12 mouse cellular contexts compared by ENCODE assay signal in the genomic region with DNA sequence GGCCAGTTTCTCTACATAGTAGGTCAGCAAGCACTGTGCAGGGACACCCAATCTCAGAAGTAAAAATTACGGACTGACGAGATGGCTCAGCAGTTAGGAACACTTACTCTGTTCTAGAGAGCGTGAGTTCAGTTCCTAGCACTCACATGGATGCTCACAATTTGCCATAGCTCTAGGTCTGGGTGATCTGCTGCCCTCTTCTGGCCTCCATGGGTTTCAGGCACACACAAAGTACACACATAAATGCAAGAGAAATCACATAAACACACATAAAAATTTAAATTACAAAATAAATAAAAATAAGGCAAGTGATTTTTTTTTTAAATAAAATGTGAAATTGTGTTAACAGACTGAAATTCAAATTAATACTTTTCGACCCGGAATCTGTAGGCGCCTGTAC.
DNase-seq lines count a peak whose midpoint lies in the region; ATAC-seq and TF ChIP-seq lines count a peak whose summit lies in the region.
"Had no signal": no experiment of that assay in that cellular context is flagged by ENCODE, and none has a peak within 500 bp of the region (broad histone marks: within the 10 kb centered on the region; RNA-seq: fewer than 3 reads in every experiment).

No protein-coding gene starts in this region.

- 98% methylated on average over 6 of the region's 6 CpGs for WGBS in forebrain, postnatal 0 days
- 98% methylated on average over 6 of the region's 6 CpGs for WGBS in forebrain, embryonic 11.5 days
- 97% methylated on average over 6 of the region's 6 CpGs for WGBS in lung, embryonic 14.5 days

- TF ChIP-seq POLR2A in MEL (IDR thresholded peaks at IDR 0.05; ENCODE audit: control insufficient read depth in 1 of 2, insufficient read depth in 1 of 2, low read depth in 1 of 2, low read length in 2 of 2, poor library complexity in 1 of 2), result no peak

- H3K27ac ChIP-seq in forebrain, postnatal 0 days (ENCODE audit: low read depth, low read length), result no peak overlapping the region
- H3K27ac ChIP-seq in forebrain, embryonic 11.5 days (ENCODE audit: low read depth, low read length), result no peak overlapping the region
- no peak overlapping the region for H3K27ac ChIP-seq in lung, embryonic 14.5 days (ENCODE audit: low read depth)
- no peak overlapping the region for H3K27ac ChIP-seq in MEL (ENCODE audit: control insufficient read depth, low read depth, low read length)
- H3K27ac ChIP-seq: limb, embryonic 15.5 days had no signal

- TF ChIP-seq RAD21 in MEL (IDR thresholded peaks at IDR 0.05; ENCODE audit: low read depth, low read length), result peak; percentile 25

- no peak for TF ChIP-seq EP300 in MEL (IDR thresholded peaks at IDR 0.05; ENCODE audit: low read depth in 1 of 2, low read length in 2 of 2)

- TF ChIP-seq CTCF in forebrain, postnatal 0 days (IDR thresholded peaks at IDR 0.05; ENCODE audit: low read depth), result peak; percentile 36
- 0 out of 2 replicates have a peak, but pooled peaks have one; percentile 34 for TF ChIP-seq CTCF in lung, embryonic 14.5 days (IDR thresholded peaks at IDR 0.05; ENCODE audit: low read depth)
- peak; percentile 41 to 60 (median 51) for TF ChIP-seq CTCF in MEL (IDR thresholded peaks at IDR 0.05 in 2 of 3, conservative IDR thresholded peaks at IDR 0.05 in 1 of 3; ENCODE audit: control insufficient read depth in 1 of 3, insufficient read depth in 1 of 3, low read depth in 2 of 3, low read length in 3 of 3, poor library complexity in 1 of 3, severe bottlenecking in 1 of 3)

- H3K36me3 ChIP-seq in forebrain, postnatal 0 days (ENCODE audit: insufficient read depth), result peaks cover 44% of the 10 kb centered on the region
- peaks cover 14% of the 10 kb centered on the region; the same call in 1 of the 2 replicates for H3K36me3 ChIP-seq in forebrain, embryonic 11.5 days (ENCODE audit: control insufficient read depth, insufficient read depth, low read length)
- peaks cover 58% of the 10 kb centered on the region for H3K36me3 ChIP-seq in lung, embryonic 14.5 days (ENCODE audit: insufficient read depth)
- no peaks in the 10 kb centered on the region; a peak in 1 of 4 replicates for H3K36me3 ChIP-seq in MEL (ENCODE audit: control insufficient read depth in 1 of 2, insufficient read depth in 2 of 2, low read length in 2 of 2)

- H3K4me3 ChIP-seq in forebrain, postnatal 0 days (ENCODE audit: low read depth, low read length), result no peak overlapping the region
- no peak overlapping the region for H3K4me3 ChIP-seq in forebrain, embryonic 11.5 days (ENCODE audit: low read depth, low read length)
- no peak overlapping the region for H3K4me3 ChIP-seq in lung, embryonic 14.5 days (ENCODE audit: low read depth, low read length)
- H3K4me3 ChIP-seq in MEL (ENCODE audit: control insufficient read depth in 1 of 2, insufficient read depth in 1 of 2, low read depth in 2 of 2, low read length in 2 of 2), result no peak overlapping the region
- H3K4me3 ChIP-seq: erythroblast, embryonic 14.5 days; limb, embryonic 15.5 days had no signal

- ATAC-seq in forebrain, postnatal 0 days, result no peak
- ATAC-seq in forebrain, embryonic 11.5 days (replicated peaks; ENCODE audit: low FRiP score), result no peak
- ATAC-seq in lung, embryonic 14.5 days (ENCODE audit: insufficient read depth), result no peak
- peak; percentile 71 for ATAC-seq in megakaryocyte progenitor cell, adult 5-6 weeks (replicated peaks; ENCODE audit: poor library complexity)

- DNase-seq in forebrain, postnatal 0 days, result no peak
- DNase-seq in forebrain, embryonic 11.5 days (ENCODE audit: low spot score), result no peak
- DNase-seq in lung, embryonic 14.5 days, result no peak
- DNase-seq in lung, postnatal 10 days, result no peak
- DNase-seq in MEL (ENCODE audit: low read depth, low spot score), result peak; percentile 57
- DNase-seq in adipocyte (ENCODE audit: low spot score), result no peak
- no peak for DNase-seq in adrenal gland, postnatal 36 days
- DNase-seq: cerebellum, postnatal 36 days; kidney, adult 8-10 months had no signal

- no peak overlapping the region for H3K4me2 ChIP-seq in forebrain, postnatal 0 days (ENCODE audit: low read depth)
- no peak overlapping the region for H3K4me2 ChIP-seq in forebrain, embryonic 11.5 days (ENCODE audit: low read depth, low read length, severe bottlenecking)
- H3K4me2 ChIP-seq in lung, embryonic 14.5 days, result no peak overlapping the region
- H3K4me2 ChIP-seq: limb, embryonic 15.5 days had no signal

- no peak overlapping the region for H3K9ac ChIP-seq in forebrain, postnatal 0 days
- H3K9ac ChIP-seq in forebrain, embryonic 11.5 days (ENCODE audit: low read length), result no peak overlapping the region
- no peak overlapping the region for H3K9ac ChIP-seq in lung, embryonic 14.5 days
- H3K9ac ChIP-seq in MEL (ENCODE audit: control insufficient read depth, low read depth, low read length, poor library complexity, severe bottlenecking), result no peak overlapping the region
- H3K9ac ChIP-seq: limb, embryonic 15.5 days had no signal

- H3K27me3 ChIP-seq in forebrain, postnatal 0 days (ENCODE audit: insufficient read depth, low read length), result no peaks in the 10 kb centered on the region
- no peaks in the 10 kb centered on the region for H3K27me3 ChIP-seq in forebrain, embryonic 11.5 days (ENCODE audit: control insufficient read depth, insufficient read depth, low read length)
- H3K27me3 ChIP-seq in lung, embryonic 14.5 days (ENCODE audit: insufficient read depth, low read length), result no peaks in the 10 kb centered on the region
- H3K27me3 ChIP-seq in MEL (ENCODE audit: control insufficient read depth in 1 of 2, insufficient read depth in 2 of 2, low read length in 2 of 2), result no peaks in the 10 kb centered on the region
- H3K27me3 ChIP-seq: limb, embryonic 15.5 days had no signal

- no peaks in the 10 kb centered on the region for H3K79me2 ChIP-seq in MEL (ENCODE audit: control insufficient read depth, insufficient read depth, low read length, poor library complexity)

- no peaks in the 10 kb centered on the region for H3K4me1 ChIP-seq in forebrain, postnatal 0 days (ENCODE audit: insufficient read depth)
- H3K4me1 ChIP-seq in forebrain, embryonic 11.5 days (replicated peaks; ENCODE audit: control insufficient read depth, insufficient read depth, low read length), result no peaks in the 10 kb centered on the region
- H3K4me1 ChIP-seq in lung, embryonic 14.5 days (ENCODE audit: insufficient read depth), result no peaks in the 10 kb centered on the region
- no peaks in the 10 kb centered on the region for H3K4me1 ChIP-seq in MEL (ENCODE audit: control insufficient read depth in 1 of 2, insufficient read depth in 2 of 2, low read length in 2 of 2)
- H3K4me1 ChIP-seq: limb, embryonic 15.5 days had no signal

- no peaks in the 10 kb centered on the region for H3K9me3 ChIP-seq in forebrain, postnatal 0 days (ENCODE audit: low read length)
- H3K9me3 ChIP-seq in forebrain, embryonic 11.5 days (ENCODE audit: control insufficient read depth, low read length), result no peaks in the 10 kb centered on the region
- no peaks in the 10 kb centered on the region for H3K9me3 ChIP-seq in lung, embryonic 14.5 days (ENCODE audit: low read depth, low read length)
- no peaks in the 10 kb centered on the region for H3K9me3 ChIP-seq in MEL (replicated peaks; ENCODE audit: insufficient read depth, low read length)
- H3K9me3 ChIP-seq: limb, embryonic 15.5 days had no signal

TF ChIP-seq in MEL, 35 proteins besides CTCF, POLR2A, EP300 and RAD21:
- TF ChIP-seq SMC3 (IDR thresholded peaks at IDR 0.05; ENCODE audit: low read depth, low read length) (peak; percentile 48), JUND (IDR thresholded peaks at IDR 0.05; ENCODE audit: low read depth, low read length) (no peak)
